In the genomic region with DNA sequence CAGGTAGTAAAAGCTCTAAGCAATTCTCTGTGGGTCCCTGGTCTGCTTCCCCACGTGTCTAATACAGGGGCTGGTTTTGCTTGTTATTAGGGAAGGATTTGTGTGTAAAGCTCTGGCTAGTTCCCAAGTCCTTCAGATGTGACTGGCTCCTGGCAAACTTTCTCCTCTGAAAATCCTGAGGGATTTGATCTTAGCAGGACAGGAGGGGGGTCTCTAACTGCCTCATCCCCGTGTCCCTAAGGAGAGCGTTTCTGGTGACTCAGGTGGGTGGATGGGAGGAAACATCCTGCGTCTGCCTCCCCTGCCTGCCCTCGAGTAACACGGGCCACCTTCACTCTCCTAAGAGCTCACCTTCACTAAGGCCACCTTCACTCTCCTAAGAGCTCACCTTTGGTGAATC, we compare ENCODE assay signal across 31 mouse cellular contexts. TPM values are rescaled to one million over a fixed set of nuclear protein-coding genes. Genes with fewer than 3 reads are reported as not detected.
A peak's percentile ranks its signal among the peaks of the same experiment; 100 is the strongest.
DNase-seq lines count a peak whose midpoint lies in the region; ATAC-seq and TF ChIP-seq lines count a peak whose summit lies in the region.
"Had no signal": no experiment of that assay in that cellular context is flagged by ENCODE, and none has a peak within 500 bp of the region (broad histone marks: within the 10 kb centered on the region; RNA-seq: fewer than 3 reads in every experiment).

No protein-coding gene starts in this region.

- no peak overlapping the region for H3K4me2 ChIP-seq in kidney, postnatal 0 days (ENCODE audit: low read length)
- no peak overlapping the region for H3K4me2 ChIP-seq in intestine, embryonic 15.5 days (replicated peaks)
- H3K4me2 ChIP-seq: hindbrain, embryonic 12.5 days; limb, embryonic 12.5 days; liver, embryonic 15.5 days; lung, embryonic 14.5 days; stomach, embryonic 15.5 days had no signal

- H3K4me1 ChIP-seq in kidney, postnatal 0 days (replicated peaks; ENCODE audit: insufficient read depth, low read length) = peaks cover 22% of the 10 kb centered on the region
- H3K4me1 ChIP-seq in intestine, embryonic 15.5 days (replicated peaks) = no peaks in the 10 kb centered on the region
- H3K4me1 ChIP-seq: liver, embryonic 15.5 days; stomach, embryonic 15.5 days had no signal

- no peaks in the 10 kb centered on the region for H3K9me3 ChIP-seq in kidney, postnatal 0 days (replicated peaks; ENCODE audit: low read length)
- no peaks in the 10 kb centered on the region for H3K9me3 ChIP-seq in intestine, embryonic 15.5 days
- H3K9me3 ChIP-seq: hindbrain, embryonic 12.5 days; limb, embryonic 12.5 days; liver, embryonic 15.5 days; stomach, embryonic 15.5 days had no signal

- peak; percentile 30 for DNase-seq in cerebellum, adult 11-12 months
- no peak for DNase-seq in cerebellum, postnatal 14 days
- peak; percentile 79 for DNase-seq in heart, adult 11 months
- DNase-seq in heart, postnatal 36 days = no peak
- peak; percentile 67 for DNase-seq in Patski (ENCODE audit: low read depth, low spot score)
- no peak for DNase-seq in kidney, postnatal 0 days (ENCODE audit: low spot score)
- DNase-seq: adrenal gland, postnatal 10 days; cerebellum, adult 18-20 months; cerebellum, postnatal 25 days; gastrocnemius, postnatal 10 days; lung, embryonic 14.5 days; lung, postnatal 14 days; right cerebral cortex, postnatal 25 days had no signal

- no peak for TF ChIP-seq CTCF in Patski (IDR thresholded peaks at IDR 0.05)
- no peak for TF ChIP-seq CTCF in kidney, postnatal 0 days (IDR thresholded peaks at IDR 0.05; ENCODE audit: low read depth)

- no peaks in the 10 kb centered on the region for H3K36me3 ChIP-seq in kidney, postnatal 0 days (ENCODE audit: insufficient read depth, low read length)
- H3K36me3 ChIP-seq in intestine, embryonic 15.5 days = no peaks in the 10 kb centered on the region
- H3K36me3 ChIP-seq: hindbrain, embryonic 12.5 days; limb, embryonic 12.5 days; liver, embryonic 15.5 days; stomach, embryonic 15.5 days had no signal

- in situ Hi-C loops in Patski (cut with MboI; ENCODE audit: low pct_unique_long_range_greater_than_20kb) = loop anchor here (5.0 to 25.0 kb wide), 2 partner anchors 33 to 493 kb away; no protein-coding TSS in a partner anchor

- no peak overlapping the region for H3K9ac ChIP-seq in kidney, postnatal 0 days (ENCODE audit: low read depth, low read length)
- H3K9ac ChIP-seq in intestine, embryonic 15.5 days = no peak overlapping the region
- H3K9ac ChIP-seq: hindbrain, embryonic 12.5 days; limb, embryonic 12.5 days; liver, embryonic 15.5 days; lung, embryonic 14.5 days; stomach, embryonic 15.5 days had no signal

- WGBS in kidney, postnatal 0 days = 29% methylated on average over 6 of the region's 6 CpGs
- 72% methylated on average over 6 of the region's 6 CpGs for WGBS in intestine, embryonic 15.5 days

- CTCF ChIA-PET in Patski (lab: Charles Lee) = interaction anchor here (1.6 to 7.1 kb wide), 4 partner anchors 10 to 31 kb away, joined by 3 to 61 read pairs (median 24); no protein-coding TSS in a partner anchor

- peak overlapping the region; percentile 78 for H3K27ac ChIP-seq in kidney, postnatal 0 days
- no peak overlapping the region for H3K27ac ChIP-seq in intestine, embryonic 15.5 days
- H3K27ac ChIP-seq: hindbrain, embryonic 12.5 days; left cerebral cortex, adult 2 months; limb, embryonic 12.5 days; liver, embryonic 15.5 days; stomach, embryonic 15.5 days had no signal

- POLR2A ChIA-PET in Patski (lab: Charles Lee) = interaction anchor here (0.7 to 2.3 kb wide), 5 partner anchors 22 to 213 kb away, joined by 3 to 12 read pairs (median 4); no protein-coding TSS in a partner anchor

- intact Hi-C loops in heart, postnatal 36 days (cut with DNase I) = no loop called here

- H3K4me3 ChIP-seq in kidney, postnatal 0 days (replicated peaks; ENCODE audit: low read depth, low read length) = no peak overlapping the region
- H3K4me3 ChIP-seq in intestine, embryonic 15.5 days (replicated peaks) = no peak overlapping the region
- H3K4me3 ChIP-seq: hindbrain, embryonic 12.5 days; left cerebral cortex, adult 2 months; limb, embryonic 12.5 days; liver, embryonic 15.5 days; stomach, embryonic 15.5 days had no signal

- no peaks in the 10 kb centered on the region for H3K27me3 ChIP-seq in Patski
- H3K27me3 ChIP-seq in kidney, postnatal 0 days (ENCODE audit: insufficient read depth, low read length) = no peaks in the 10 kb centered on the region
- H3K27me3 ChIP-seq in intestine, embryonic 15.5 days (replicated peaks) = no peaks in the 10 kb centered on the region
- H3K27me3 ChIP-seq: CH12.LX; hindbrain, embryonic 12.5 days; liver, embryonic 15.5 days; stomach, embryonic 15.5 days had no signal

- ATAC-seq in Patski = no peak
- ATAC-seq in kidney, postnatal 0 days (replicated peaks; ENCODE audit: low FRiP score, low read depth) = no peak
- no peak for ATAC-seq in intestine, embryonic 15.5 days
- ATAC-seq: intestine, postnatal 0 days had no signal

RNA-seq across cellular contexts. Expression of a gene that starts 12.6 kb away (rescaled TPM):
- total RNA-seq in heart, postnatal 36 days (2021) = 10 to 100 TPM in 1 of 2 experiments, 1 to 10 TPM in 1; 6.4 to 13.2 TPM
- polyA plus RNA-seq in Patski (2021) = 173 TPM
- polyA plus RNA-seq in kidney, postnatal 0 days (2015; fragmentation: Nextera tagmentation; extraction: Ambion mirVana) = 8.0 and 8.2 TPM in 2 replicates
- polyA plus RNA-seq in intestine, embryonic 15.5 days (2015; fragmentation: Nextera tagmentation; extraction: Ambion mirVana) = 0.43 and 0.44 TPM in 2 replicates
- total RNA-seq: CH12.LX; liver, adult 2 months; monocyte, adult 5-6 weeks had no signal
- polyA plus RNA-seq: C2C12; liver, adult 2 months had no signal

RNA-seq across cellular contexts. Expression of a gene that starts 48.2 kb away (rescaled TPM):
- not detected for total RNA-seq in heart, postnatal 36 days (2021)
- 0.18 TPM for polyA plus RNA-seq in Patski (2021)
- polyA plus RNA-seq in kidney, postnatal 0 days (2015; fragmentation: Nextera tagmentation; extraction: Ambion mirVana) = 2.2 and 4.3 TPM in 2 replicates
- polyA plus RNA-seq in intestine, embryonic 15.5 days (2015; fragmentation: Nextera tagmentation; extraction: Ambion mirVana) = 8.5 and 15.2 TPM in 2 replicates
- total RNA-seq: adrenal gland, postnatal 10 days; CH12.LX; gastrocnemius, postnatal 10 days; heart, postnatal 25 days; layer of hippocampus, adult 18-20 months; layer of hippocampus, postnatal 10 days; left cerebral cortex, adult 2 months; left cerebral cortex, postnatal 25 days; monocyte, adult 5-6 weeks had no signal
- polyA plus RNA-seq: C2C12; heart, embryonic 14.5 days; hindbrain, embryonic 12.5 days; limb, embryonic 12.5 days; liver, embryonic 15.5 days; midbrain, embryonic 14.5 days; neural tube, embryonic 14.5 days had no signal

Comparison
In these comparisons a context has a peak if more than half of its experiments do, and no peak if none do; other contexts are left out.
1. DNase-seq: peak in cerebellum, adult 11-12 months (single experiment), heart, adult 11 months (single experiment) and Patski (single experiment); none in cerebellum, postnatal 14 days (0 of 2), heart, postnatal 36 days (0 of 2) and kidney, postnatal 0 days (single experiment).
2. RNA of a gene that starts 12.6 kb away (polyA plus RNA-seq): 173 TPM in Patski (single experiment); 8.0 to 8.2 TPM in kidney, postnatal 0 days and 0.43 to 0.44 TPM in intestine, embryonic 15.5 days; every median in the first group is over 10 times any median in the second.